ENCODE assay signal across 15 mouse cellular contexts in the genomic region with DNA sequence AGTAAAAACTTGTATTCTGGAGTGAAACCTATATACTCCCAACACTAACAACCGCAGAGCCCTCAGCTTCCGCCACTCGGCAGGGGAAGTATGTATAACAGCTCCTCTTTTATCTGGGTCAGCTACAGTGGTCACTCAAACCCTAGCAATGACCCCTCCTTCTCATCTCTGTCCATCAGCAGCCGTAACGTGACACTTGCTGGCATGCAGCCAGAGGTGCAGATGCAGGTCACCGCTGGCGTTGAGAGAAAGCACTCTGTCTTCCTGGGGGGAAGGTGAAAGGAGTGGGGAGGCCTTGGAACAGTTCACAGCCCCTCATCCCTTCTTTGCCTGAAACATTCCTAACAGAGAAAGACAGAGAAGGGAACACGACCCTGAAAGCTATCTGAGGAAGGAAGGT. TPM values are rescaled to one million over a fixed set of nuclear protein-coding genes. Genes with fewer than 3 reads are reported as not detected.
A peak's percentile ranks its signal among the peaks of the same experiment; 100 is the strongest.
DNase-seq lines count a peak whose midpoint lies in the region.
"Had no signal": no experiment of that assay in that cellular context is flagged by ENCODE, and none has a peak within 500 bp of the region (broad histone marks: within the 10 kb centered on the region; RNA-seq: fewer than 3 reads in every experiment).

No protein-coding gene starts in this region.

- intact Hi-C loops in gastrocnemius, postnatal 36 days (cut with DNase I): no loop called here

- DNase-seq in gastrocnemius, postnatal 10 days: peak; percentile 37
- no peak for DNase-seq in gastrocnemius, postnatal 36 days
- DNase-seq in kidney, postnatal 36 days: peak; percentile 35 to 65
- DNase-seq in kidney, adult 9 months: no peak
- peak; percentile 33 for DNase-seq in 416B (ENCODE audit: low read depth)
- DNase-seq in retina, embryonic 14.5 days (ENCODE audit: low spot score): peak; percentile 31
- no peak for DNase-seq in ovary, postnatal 14 days (ENCODE audit: low spot score)
- DNase-seq: cerebellum, adult 11 months; cerebellum, adult 9-11 months; gastrocnemius, postnatal 25 days; heart, postnatal 4 days; thymus, adult 18-20 months; thymus, postnatal 36 days had no signal

RNA-seq across cellular contexts. Expression of gene Qrich2, which starts 13.8 kb away (rescaled TPM):
- not detected for total RNA-seq in gastrocnemius, postnatal 10 days (2021)
- under 1 TPM in 1 of 2 experiments, not detected in 1; 0.05 TPM for total RNA-seq in gastrocnemius, postnatal 36 days (2021)
- total RNA-seq: common myeloid progenitor, adult 5-6 weeks; gastrocnemius, postnatal 25 days; left cerebral cortex, postnatal 25 days had no signal

RNA-seq across cellular contexts. Expression of gene Prpsap1, which starts 14.2 kb away (rescaled TPM):
- 10 to 100 TPM; 34.8 to 35.4 TPM for total RNA-seq in gastrocnemius, postnatal 10 days (2021)
- total RNA-seq in gastrocnemius, postnatal 36 days (2021): 10 to 100 TPM; 12.6 to 14.1 TPM

RNA-seq across cellular contexts. Expression of gene Ubald2, which starts 45.9 kb away (rescaled TPM):
- 10 to 100 TPM; 48.1 to 54.4 TPM for total RNA-seq in gastrocnemius, postnatal 10 days (2021)
- 10 to 100 TPM; 41.8 to 56.5 TPM for total RNA-seq in gastrocnemius, postnatal 36 days (2021)

RNA-seq across cellular contexts. Expression of gene Sphk1, which starts 50.9 kb away (rescaled TPM):
- 1 to 10 TPM; 3.7 to 4.0 TPM for total RNA-seq in gastrocnemius, postnatal 10 days (2021)
- total RNA-seq in gastrocnemius, postnatal 36 days (2021): 1 to 10 TPM in 1 of 2 experiments, under 1 TPM in 1; 0.35 to 1.4 TPM

Comparison
In these comparisons a context has a peak if more than half of its experiments do, and no peak if none do; other contexts are left out.
1. DNase-seq: peak in gastrocnemius, postnatal 10 days (single experiment), kidney, postnatal 36 days (2 of 2), 416B (single experiment) and retina, embryonic 14.5 days (single experiment); none in gastrocnemius, postnatal 36 days (0 of 2), kidney, adult 9 months (single experiment) and ovary, postnatal 14 days (single experiment).